Mouse (Mus musculus) testis, adult 2 months (tissue): ENCODE measurements around the gene Cd300lf.

ENCODE experiments used
- CTCF ChIP-seq: fragments of 200-500 bp; IDR thresholded peaks from 2 replicates; pipeline ENCODE4 v1.5.1; 2012; ENCODE audit warnings: low read depth, mild to moderate bottlenecking, inconsistent platforms, low read length, moderate library complexity; ENCODE audit not compliant: control insufficient read depth, insufficient read depth, insufficient replicate concordance
- POLR2A ChIP-seq: fragments of 200-500 bp; IDR thresholded peaks from 2 replicates; pipeline ENCODE4 v1.6.1; 2012; ENCODE audit warnings: low read depth, mild to moderate bottlenecking, inconsistent platforms, low read length, moderate library complexity; ENCODE audit not compliant: control insufficient read depth

GRCm38 (mm10) chr11:115077436-115077835 lies 56.4 kb downstream of the Cd300lf start:
- TF ChIP-seq CTCF (no peak), POLR2A (no peak; the same call in 1 of the 2 replicates)
